Mouse (Mus musculus): ENCODE data around the gene Ldb2.

GRCm38 (mm10) chr5:44635546-44635945, 163.9 kb downstream of the Ldb2 start:
- TF ChIP-seq CTCF (IDR thresholded peaks at IDR 0.05; ENCODE audit: extremely low read depth, insufficient read length, insufficient replicate concordance, low read depth, low read length) (no peak), POLR2A (IDR thresholded peaks at IDR 0.05; ENCODE audit: low read depth, low read length) (no peak)
